Mouse (Mus musculus) right cerebral cortex, postnatal 36 days (tissue): ENCODE results near the gene 2310009B15Rik.

Source experiments
- DNase-seq, 2 experiments: peaks; one replicate each; pipeline ENCODE4 v3.0.0; 2022; ENCODE audit warnings: low spot score in 2 of 2, mixed read lengths in 1 of 2

The 2310009B15Rik gene

GRCm38 (mm10) chr1:138842756-138843155 lies 13.9 kb downstream of the 2310009B15Rik start:
- no peak for DNase-seq

- DNase-seq = no peak
Measured at GRCm38 (mm10) chr1:138842315-138842714, 14.3 kb downstream of the 2310009B15Rik start.

GRCm38 (mm10) chr1:138841306-138842095 lies 15.2 kb downstream of the 2310009B15Rik start:
- no peak for DNase-seq

DNA sequence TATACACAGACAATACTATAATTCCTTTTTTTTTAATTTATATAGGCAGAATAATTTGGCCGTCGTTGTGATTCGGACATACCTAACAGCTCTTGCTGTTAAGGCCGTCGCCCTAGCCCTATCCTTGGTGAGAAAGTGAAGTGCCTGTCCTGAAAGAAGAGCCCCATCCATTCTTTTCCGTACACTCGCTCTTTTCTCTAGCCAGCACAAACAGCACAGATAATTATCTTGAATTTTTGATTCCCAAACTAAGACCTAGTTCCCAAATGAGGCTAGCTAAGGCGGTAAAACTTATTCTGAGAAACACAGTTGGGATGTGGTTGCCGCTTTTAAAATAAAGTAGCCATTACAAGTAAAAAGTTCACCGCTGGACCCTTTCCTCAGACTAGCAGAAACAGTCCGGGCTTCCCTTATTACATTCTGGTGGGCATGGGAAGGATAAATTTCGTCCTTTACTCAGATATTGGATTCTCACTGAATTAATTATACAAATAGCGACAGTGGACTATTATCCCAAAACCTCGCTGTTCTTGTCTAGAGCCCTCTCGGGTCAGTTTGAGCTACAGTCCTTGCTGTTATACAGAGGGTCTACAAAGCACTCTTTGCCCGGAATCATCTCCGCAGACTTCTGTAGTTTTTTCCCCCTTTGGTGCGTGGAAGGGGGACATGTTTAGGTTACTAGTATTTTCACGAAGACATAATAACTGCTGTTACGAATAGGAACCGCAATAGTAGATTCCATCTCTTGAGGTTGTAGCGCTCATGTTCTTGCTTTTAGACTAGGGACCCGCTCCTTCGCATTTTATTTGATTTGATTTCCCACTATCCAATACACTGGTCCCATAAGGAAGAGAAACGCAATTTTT lies 16.0 kb downstream of the 2310009B15Rik start:
- DNase-seq = no peak

DNA sequence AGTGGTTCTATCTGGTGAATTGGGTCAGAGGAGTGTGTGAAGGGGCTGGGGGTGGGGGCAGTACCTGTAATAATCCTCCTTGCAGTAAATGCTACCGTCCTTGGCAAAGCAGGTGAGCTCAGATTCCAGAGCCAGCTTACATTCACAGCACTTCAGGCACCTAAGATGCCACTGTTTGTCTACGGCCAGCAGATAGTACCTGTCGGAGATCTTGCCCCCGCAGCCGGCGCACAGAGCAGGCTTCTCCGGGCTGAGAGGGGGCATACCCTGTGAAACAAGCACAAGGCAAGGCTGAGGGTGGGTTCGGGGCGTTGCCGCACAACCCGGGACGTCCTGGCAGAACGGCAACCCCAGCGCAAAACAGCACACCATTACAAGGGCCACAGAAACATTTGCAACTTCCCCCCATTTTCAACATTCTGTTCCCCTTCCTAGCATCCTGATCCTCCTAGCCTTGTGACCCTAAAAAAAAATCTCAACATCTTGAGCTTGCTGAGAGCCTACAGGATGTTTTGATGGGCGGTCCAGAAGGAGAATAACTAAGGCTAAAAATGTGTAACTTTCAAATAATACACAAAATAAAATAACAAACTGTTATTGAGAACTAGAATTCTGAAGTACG lies 16.7 kb downstream of the 2310009B15Rik start:
- no peak for DNase-seq

DNA sequence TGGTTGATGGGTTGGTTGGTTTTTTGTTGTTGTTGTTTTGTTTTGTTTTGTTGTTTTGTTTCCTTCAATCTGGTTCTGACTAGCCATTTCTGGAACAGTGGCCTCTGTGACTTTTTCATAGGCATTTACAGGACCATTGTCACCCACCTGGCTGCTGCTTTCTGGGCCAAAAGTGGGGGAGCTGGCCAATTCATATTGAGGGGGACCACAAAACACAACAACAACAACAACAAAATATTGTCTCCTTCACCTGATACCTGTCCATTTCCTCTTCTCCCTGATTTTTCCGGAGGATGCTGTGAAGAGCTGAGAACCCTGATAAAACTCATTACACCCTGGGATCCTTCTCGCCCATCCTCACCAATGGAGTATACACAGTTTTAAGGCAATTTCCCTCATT lies 17.4 kb downstream of the 2310009B15Rik start:
- no peak for DNase-seq

DNA sequence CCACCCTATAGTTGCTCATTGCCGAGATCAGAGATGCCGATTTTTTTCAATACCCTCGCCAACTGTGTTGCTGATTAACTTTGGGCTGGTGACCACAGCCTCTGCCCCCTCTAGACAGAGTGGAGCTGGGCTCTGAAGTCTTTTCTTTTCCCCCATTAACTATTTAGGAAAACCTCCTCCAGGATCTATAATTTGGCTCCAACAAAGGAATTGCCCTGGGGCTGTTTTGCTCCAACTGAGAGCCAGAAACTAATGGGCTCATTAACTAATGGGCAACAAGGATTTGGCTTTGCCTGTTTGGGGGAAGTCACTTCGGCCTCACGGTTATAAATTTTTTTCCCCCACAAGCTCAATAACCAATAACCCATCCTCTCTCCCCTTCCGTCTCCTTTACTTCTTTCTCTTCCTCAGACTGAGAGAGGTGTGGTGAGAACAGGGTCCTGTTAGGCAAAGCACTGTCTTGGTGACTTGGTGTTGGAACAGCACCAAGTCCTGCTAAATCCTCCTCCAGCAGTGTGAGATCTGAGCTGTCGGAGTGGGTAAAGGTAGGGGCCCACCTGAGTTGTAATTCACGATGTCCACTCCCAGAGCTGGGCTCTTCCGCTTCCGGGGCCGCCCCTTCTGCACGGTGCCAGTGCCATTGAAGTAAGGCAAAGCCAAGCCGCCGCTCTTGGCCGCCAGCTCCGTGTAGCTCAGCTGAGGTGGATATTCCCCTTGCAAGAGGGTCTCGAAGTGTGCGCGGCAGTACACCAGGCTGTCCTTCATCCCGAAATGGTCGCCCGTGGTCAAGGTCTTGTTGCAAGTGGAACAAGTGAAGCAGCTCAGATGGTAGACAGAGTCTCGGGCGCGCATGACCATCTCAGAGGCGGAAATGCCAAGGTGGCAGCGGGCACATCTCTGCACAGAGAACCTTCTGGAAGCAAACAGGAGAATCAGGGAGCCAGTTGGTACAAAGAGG lies 18.6 kb downstream of the 2310009B15Rik start:
- DNase-seq = no peak

- no peak for DNase-seq
Measured at GRCm38 (mm10) chr1:138835355-138835900, 21.2 kb downstream of the 2310009B15Rik start.

- DNase-seq = no peak
Measured at GRCm38 (mm10) chr1:138831309-138831708, 25.3 kb downstream of the 2310009B15Rik start.

DNA sequence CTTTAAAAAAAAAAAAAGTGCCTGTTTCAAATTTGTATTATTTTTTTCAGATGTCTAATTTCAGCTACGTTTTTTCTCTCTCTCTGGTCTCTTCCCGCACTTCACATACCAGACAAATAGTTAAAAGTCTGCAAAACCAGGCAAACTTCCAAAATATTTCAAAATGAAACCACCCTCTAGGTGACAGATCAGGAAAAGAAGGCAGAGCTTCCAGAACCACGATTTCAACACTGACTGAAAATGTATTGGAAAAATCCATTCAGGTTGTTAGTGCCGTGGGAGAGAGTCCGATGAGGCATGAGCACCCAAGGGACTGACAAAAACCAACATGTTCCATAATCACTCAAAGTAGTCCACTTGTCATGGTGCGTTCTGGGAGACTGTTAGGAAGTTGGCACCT lies 29.8 kb downstream of the 2310009B15Rik start:
- no peak for DNase-seq

GRCm38 (mm10) chr1:138822985-138823322 lies 33.7 kb downstream of the 2310009B15Rik start:
- DNase-seq = no peak

DNA sequence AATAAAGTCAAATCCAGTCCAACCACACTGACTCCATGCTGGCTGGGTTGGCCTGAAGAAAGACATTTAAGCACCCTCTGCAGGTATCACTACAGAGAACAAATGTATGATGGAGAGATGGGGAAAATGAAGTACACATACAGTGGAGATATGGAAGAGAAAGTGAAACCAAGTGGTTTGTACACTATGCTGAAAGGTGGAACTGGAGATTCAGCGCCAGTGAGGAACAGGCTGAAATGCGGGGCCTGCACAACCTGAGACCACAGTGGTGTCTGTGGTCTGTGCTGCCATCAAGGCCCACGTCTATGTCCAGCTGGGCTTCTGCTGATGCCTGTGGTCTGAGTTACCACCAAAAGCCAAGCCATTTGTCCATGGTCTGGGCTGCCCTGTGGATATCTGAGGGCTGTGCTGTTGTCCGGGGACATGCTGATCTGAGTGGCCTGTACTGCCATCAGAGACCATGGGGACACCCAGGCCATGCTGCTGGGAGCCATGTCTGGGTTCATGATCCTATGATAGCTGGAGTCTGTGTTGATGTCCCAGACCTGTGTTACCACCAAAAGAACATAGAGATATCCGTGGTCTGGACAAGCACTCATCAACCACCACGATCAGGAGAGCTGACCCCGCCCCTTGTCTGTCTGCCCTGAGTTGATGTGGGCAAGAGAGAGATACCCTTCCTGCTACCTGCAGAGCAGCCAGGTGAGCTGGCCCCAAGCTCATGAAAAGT lies 34.2 kb downstream of the 2310009B15Rik start:
- no peak for DNase-seq
